Mouse (Mus musculus): Measurements from ENCODE around the gene Ang.

Gene Ang

DNA sequence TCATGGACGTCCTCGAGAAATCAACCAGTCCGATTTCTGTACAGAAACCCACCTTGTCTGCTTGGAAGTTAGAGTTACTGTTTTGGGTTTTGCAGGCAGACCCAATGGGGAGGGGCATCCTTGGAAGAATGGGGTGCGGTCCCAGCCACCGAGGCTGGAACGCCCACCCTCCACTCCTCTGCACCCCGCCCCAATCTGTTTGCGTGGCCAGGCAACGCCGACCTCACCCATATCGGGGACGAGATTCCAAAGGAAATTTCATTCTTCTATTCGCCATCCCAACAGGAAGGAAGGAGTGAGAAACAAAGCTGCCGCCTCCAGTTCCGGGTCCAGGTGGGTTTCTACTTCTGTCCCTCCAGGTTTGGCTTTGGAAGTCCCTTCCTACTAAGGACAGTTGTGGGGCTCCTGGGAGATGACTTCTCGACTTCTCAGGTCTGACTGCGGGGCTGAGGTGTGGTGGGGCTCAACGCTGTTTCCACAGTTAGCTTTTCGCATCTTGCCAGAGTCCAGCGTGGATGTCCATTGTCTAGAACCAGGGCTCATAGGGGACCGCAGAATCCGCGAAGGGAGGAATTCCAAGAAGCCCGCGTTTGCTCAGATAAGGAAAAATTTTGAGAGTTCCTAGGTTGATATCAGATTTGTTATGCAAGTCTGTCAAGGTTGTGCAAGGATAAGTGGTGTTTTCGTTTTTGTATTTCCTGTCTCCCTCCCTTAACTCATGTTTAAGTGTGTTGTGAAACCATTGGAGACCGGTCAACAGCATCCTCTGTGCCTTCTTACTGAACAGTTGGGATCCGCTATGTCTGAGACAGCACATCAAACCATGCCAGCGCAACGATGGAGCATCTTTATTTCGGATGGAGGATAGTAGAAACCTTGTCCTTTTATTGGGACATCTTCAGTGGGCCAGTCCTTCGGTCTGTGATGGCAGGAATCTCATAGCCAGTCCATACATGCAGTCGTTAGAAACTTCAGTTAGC lies at the start of gene Ang, which contains the start of gene Rnase4:
Gene Ang (plus strand): TSS at position 230 of the 980 bp plus-strand sequence.
Gene Rnase4 (plus strand): TSS at position 157 of the 980 bp plus-strand sequence.
- DNase-seq (ENCODE audit: low spot score in 2 of 2), result no peak

DNA sequence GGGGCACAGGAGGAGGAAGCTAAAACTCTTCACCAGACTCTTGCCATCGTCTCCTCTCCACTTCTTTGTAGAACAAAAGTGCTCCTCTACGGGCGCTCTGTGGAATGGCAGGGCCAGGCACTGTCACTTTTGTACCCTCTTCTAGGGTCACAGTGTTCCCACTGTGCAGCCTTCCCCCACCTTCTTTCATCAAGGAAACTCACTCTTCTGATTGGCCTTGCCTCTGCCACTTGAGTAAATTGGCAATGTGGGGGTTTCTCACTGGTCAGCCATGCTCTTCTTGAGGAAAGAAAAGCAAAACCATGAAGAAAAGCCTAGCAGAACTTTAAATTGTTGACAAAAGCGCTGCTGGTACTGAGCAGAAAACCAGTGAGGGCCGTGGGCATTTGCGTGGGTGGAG lies 49.2 kb upstream of the Ang start, which contains the start of gene Rnase9:
Gene Rnase9 (minus strand): TSS at position 101 of the 400 bp plus-strand sequence.
- no peak for DNase-seq (ENCODE audit: low spot score in 2 of 2)

GRCm38 (mm10) chr14:51047846-51048245 lies 43.1 kb upstream of the Ang start:
- DNase-seq (ENCODE audit: low spot score in 2 of 2), result no peak

DNA sequence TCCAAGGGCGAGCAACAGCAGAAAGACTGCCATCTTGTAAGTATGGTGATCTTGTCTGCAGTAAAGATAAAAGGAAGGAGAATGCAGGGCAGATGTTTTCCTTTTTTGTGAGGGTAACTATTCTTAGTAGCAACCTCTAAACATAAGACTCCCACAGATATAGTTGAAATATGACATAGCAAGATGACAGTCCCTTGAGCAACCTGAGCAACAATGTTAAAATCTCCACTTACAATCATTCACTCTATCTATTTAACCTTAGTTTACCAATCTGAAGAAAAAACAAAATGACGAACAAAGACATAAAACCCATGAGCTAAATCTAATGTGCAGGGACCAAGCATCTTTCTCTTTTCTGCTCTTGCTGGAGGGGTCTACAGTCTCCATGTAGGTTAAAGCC lies 40.9 kb upstream of the Ang start, which contains the start of gene Rnase11:
Gene Rnase11 (minus strand): TSS at position 101 of the 400 bp plus-strand sequence.
- no peak for DNase-seq (ENCODE audit: low spot score in 2 of 2)

DNA sequence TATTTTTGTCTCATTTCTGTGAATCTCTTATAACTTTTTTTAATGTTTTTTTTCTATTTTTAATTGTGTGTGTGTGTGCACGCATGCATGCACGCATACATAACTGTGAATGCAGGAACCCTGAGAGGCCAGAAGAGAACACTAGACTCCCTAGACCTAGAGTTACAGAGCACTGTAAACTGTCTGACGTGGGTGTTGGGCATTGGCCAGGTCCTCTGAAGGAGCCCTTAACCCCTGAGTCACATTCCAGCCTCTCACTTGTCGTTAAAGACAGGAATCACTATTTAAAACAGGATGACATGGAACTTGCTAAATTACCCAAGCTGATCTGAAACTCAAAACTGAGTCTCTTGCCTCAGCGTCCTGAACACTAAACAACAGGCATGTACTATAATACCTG lies 39.0 kb upstream of the Ang start:
- no peak for DNase-seq (ENCODE audit: low spot score in 2 of 2)

DNA sequence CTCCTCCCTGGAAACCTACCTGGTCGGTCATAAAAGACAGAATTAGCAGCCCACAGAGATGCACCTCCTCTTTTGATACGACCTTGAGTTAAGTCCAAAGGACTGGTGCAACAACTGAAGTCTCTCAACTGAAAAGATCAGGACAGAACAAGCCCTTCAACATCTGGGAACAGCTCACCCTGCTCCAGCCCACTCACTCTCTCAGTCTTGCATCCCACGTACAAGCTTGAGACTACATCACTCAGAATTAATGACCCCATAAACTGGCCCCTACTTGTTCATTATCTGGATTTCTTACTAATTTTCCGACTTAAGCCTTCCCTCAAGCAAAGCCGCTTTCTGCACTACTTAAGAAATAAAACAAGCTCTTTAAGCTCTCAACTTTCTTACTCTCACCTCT lies 37.8 kb upstream of the Ang start:
- no peak for DNase-seq (ENCODE audit: low spot score in 2 of 2)

- no peak for DNase-seq (ENCODE audit: low spot score in 2 of 2)
These were observed 36.4 kb upstream of the Ang start for GRCm38 (mm10) chr14:51054243-51055237.

GRCm38 (mm10) chr14:51057401-51057831 lies 33.5 kb upstream of the Ang start, which contains the start of gene Rnase12:
Gene Rnase12 (minus strand): TSS chr14:51057661.
- no peak for DNase-seq (ENCODE audit: low spot score in 2 of 2)

- no peak for DNase-seq (ENCODE audit: low spot score in 2 of 2)
These were observed 30.2 kb upstream of the Ang start for GRCm38 (mm10) chr14:51060761-51061160.

DNA sequence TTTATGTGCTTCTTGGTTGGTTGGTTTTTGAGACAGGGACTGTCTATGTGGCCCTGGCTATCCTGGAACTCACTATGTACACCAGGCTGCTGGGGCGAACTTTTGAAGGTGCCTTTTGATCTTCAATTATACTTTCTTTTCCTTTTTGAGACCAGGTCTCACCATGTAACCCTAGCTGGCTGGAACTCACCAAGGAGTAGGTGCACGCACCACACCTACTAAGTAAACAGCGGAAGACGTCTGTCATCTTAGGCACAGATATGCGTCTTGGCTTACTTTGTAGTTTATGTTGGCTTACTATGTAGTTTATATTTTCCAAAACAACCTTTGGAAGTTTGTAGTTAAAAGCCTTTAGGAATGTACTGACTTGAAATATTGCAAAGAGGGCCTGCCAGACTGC lies 22.0 kb upstream of the Ang start:
- DNase-seq (ENCODE audit: low spot score in 2 of 2), result no peak

GRCm38 (mm10) chr14:51069617-51070016 lies 21.3 kb upstream of the Ang start:
- DNase-seq (ENCODE audit: low spot score in 2 of 2), result no peak

GRCm38 (mm10) chr14:51074335-51074734 lies 16.6 kb upstream of the Ang start, which contains the start of gene Olfr750:
Gene Olfr750 (minus strand): TSS chr14:51074435.
- DNase-seq (ENCODE audit: low spot score in 2 of 2), result no peak

GRCm38 (mm10) chr14:51079180-51079579 lies 11.8 kb upstream of the Ang start:
- no peak for DNase-seq (ENCODE audit: low spot score in 2 of 2)

GRCm38 (mm10) chr14:51081035-51081434 lies 9.9 kb upstream of the Ang start:
- DNase-seq (ENCODE audit: low spot score in 2 of 2), result no peak

- peak in 1 of 2 experiments; percentile 41 for DNase-seq (ENCODE audit: low spot score in 2 of 2)
These were observed 8.1 kb upstream of the Ang start for GRCm38 (mm10) chr14:51082599-51083581.

GRCm38 (mm10) chr14:51083805-51084204 lies 7.1 kb upstream of the Ang start:
- no peak for DNase-seq (ENCODE audit: low spot score in 2 of 2)

- DNase-seq (ENCODE audit: low spot score in 2 of 2), result no peak
These were observed 5.9 kb upstream of the Ang start for GRCm38 (mm10) chr14:51085086-51085485.

DNA sequence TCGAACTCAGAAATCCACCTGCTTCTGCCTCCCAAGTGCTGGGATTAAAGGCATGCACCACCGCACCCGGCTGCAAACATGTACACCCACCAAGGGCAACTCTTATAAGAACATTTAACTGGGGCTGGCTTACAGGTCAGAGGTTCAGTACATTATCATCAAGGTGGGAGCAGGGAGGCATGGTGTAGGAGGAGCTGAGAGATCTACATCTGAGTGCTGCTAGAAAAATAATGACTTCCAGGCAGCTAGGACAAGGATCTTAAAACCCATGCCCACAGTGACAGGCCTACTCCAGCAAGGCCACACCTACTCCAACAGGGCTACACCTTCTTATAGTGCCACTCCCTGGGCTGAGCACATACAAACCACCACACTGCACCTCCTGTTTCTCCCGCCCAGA lies 5.0 kb upstream of the Ang start:
- DNase-seq (ENCODE audit: low spot score in 2 of 2), result no peak

- DNase-seq (ENCODE audit: low spot score in 2 of 2), result no peak
These were observed 3.2 kb upstream of the Ang start for GRCm38 (mm10) chr14:51087762-51088161.
